Mouse (Mus musculus): Measurements from ENCODE around the gene Gm10401. TPM values are rescaled to one million over a fixed set of nuclear protein-coding genes. Genes with fewer than 3 reads are reported as not detected.

Gene Gm10401
- total RNA-seq, 1 experiment, result 5.8 TPM

DNA sequence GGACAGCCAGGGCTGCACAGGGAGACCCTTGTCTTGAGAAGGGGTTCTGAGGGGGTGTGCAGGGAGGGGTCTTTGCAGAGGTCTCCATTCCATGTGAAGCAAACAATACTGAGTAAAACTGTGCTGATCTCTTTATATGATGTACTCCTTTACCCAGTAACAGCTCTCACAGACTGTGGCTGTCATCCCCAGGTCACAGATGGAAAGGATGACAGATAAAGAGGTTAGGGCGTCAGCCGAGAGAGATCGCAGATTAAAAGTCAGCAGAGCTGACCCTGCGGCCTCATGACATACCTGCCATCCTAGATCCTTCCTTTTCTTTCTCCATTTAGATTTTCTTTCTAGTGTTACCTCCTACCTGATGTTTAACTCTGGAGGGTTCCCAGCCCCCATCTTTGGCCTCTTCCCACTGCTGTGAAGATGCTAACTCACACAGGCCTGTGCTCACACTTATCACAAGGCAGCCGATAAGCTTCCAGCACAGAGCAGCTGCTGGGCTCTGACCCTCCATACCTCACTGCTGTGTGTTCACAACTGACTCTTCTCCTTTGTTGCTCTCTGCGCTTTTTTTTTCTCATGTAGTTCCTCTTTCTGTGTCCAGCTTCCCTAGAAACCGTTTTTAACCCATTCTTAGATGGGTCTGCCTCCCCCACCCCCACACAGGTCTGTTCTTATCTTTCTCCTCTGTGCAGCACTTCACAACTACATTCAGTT, 39.4 kb downstream of the Gm10401 start:
- Histone ChIP-seq H3K9me3 (ENCODE audit: control insufficient read depth, insufficient read depth, low read depth, low read length) (no peaks in the 10 kb centered on the region), H3K36me3 (ENCODE audit: control insufficient read depth, insufficient read depth, low read length, poor library complexity, severe bottlenecking) (peaks cover 3% of the 10 kb centered on the region; the same call in 1 of the 2 replicates), H3K9ac (ENCODE audit: insufficient read depth, low read depth, low read length, poor library complexity, severe bottlenecking) (no peak overlapping the region), H3K4me3 (ENCODE audit: insufficient read depth in 1 of 2, low read depth in 1 of 2, low read length in 2 of 2, poor library complexity in 1 of 2, severe bottlenecking in 1 of 2) (no peak overlapping the region), H3K4me1 (ENCODE audit: control insufficient read depth in 2 of 2, insufficient read depth in 2 of 2, low read length in 2 of 2, poor library complexity in 1 of 2) (peaks cover 0 to 5% of the 10 kb centered on the region in 2 experiments; a peak in 1 of 4 replicates), H3K27ac (ENCODE audit: insufficient read depth, low read depth, low read length, poor library complexity, severe bottlenecking) (no peak overlapping the region)
- TF ChIP-seq ZNF384 (IDR thresholded peaks at IDR 0.05; ENCODE audit: low read depth, low read length), result no peak
- TF ChIP-seq MAFK (IDR thresholded peaks at IDR 0.05; ENCODE audit: insufficient read depth, low read depth, low read length), result no peak
- in situ Hi-C loops (cut with MboI; ENCODE audit: low sequenced_read_pairs in 2 of 2, unreplicated experiment in 2 of 2), result no loop called here
- DNase-seq (ENCODE audit: low read depth, low spot score), result no peak

- Histone ChIP-seq H3K9me3 (ENCODE audit: control insufficient read depth, insufficient read depth, low read depth, low read length) (no peaks in the 10 kb centered on the region), H3K4me1 (ENCODE audit: control insufficient read depth in 2 of 2, insufficient read depth in 2 of 2, low read length in 2 of 2, poor library complexity in 1 of 2) (peaks cover 3 to 12% of the 10 kb centered on the region in 2 experiments; a peak in 2 of 4 replicates), H3K27ac (ENCODE audit: insufficient read depth, low read depth, low read length, poor library complexity, severe bottlenecking) (no peak overlapping the region), H3K36me3 (ENCODE audit: control insufficient read depth, insufficient read depth, low read length, poor library complexity, severe bottlenecking) (no peaks in the 10 kb centered on the region), H3K4me3 (ENCODE audit: insufficient read depth in 1 of 2, low read depth in 1 of 2, low read length in 2 of 2, poor library complexity in 1 of 2, severe bottlenecking in 1 of 2) (no peak overlapping the region), H3K9ac (ENCODE audit: insufficient read depth, low read depth, low read length, poor library complexity, severe bottlenecking) (no peak overlapping the region)
- DNase-seq (ENCODE audit: low read depth, low spot score), result no peak
- in situ Hi-C loops (cut with MboI; ENCODE audit: low sequenced_read_pairs in 2 of 2, unreplicated experiment in 2 of 2), result no loop called here
- TF ChIP-seq ZNF384 (IDR thresholded peaks at IDR 0.05; ENCODE audit: low read depth, low read length) (no peak), HCFC1 (IDR thresholded peaks at IDR 0.05; ENCODE audit: borderline replicate concordance, insufficient read depth, low read length) (no peak), ZC3H11A (IDR thresholded peaks at IDR 0.05; ENCODE audit: borderline replicate concordance, low read depth, low read length) (no peak), MAFK (IDR thresholded peaks at IDR 0.05; ENCODE audit: insufficient read depth, low read depth, low read length) (no peak), CHD2 (IDR thresholded peaks at IDR 0.05; ENCODE audit: low read depth, low read length) (no peak)
Measured at GRCm38 (mm10) chr5:115057153-115057552, 40.9 kb downstream of the Gm10401 start.

DNA sequence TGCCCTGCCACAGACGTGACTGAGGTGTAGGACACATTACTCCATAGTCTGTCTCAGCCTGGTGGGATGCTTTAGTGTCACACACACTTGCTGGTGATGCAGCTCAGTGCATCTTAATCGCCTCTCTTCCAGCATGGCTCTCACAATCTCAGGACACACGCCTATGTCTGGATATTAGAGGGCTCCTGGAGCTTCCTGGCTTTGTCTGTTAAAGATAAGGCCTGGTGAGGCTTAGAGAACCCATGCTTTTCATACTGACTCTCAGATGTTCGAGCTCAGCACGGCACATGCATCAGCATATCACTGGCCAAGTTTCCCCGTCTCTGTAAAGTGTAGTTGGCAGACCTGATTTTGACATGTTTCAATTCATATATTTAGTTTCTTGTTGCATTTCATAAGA, 42.7 kb downstream of the Gm10401 start:
- no peak for DNase-seq (ENCODE audit: low read depth, low spot score)
- no peaks in the 10 kb centered on the region for H3K36me3 ChIP-seq (ENCODE audit: control insufficient read depth, insufficient read depth, low read length, poor library complexity, severe bottlenecking)
- H3K9me3 ChIP-seq (ENCODE audit: control insufficient read depth, insufficient read depth, low read depth, low read length), result no peaks in the 10 kb centered on the region
- H3K9ac ChIP-seq (ENCODE audit: insufficient read depth, low read depth, low read length, poor library complexity, severe bottlenecking), result no peak overlapping the region
- H3K4me3 ChIP-seq (ENCODE audit: insufficient read depth in 1 of 2, low read depth in 1 of 2, low read length in 2 of 2, poor library complexity in 1 of 2, severe bottlenecking in 1 of 2), result no peak overlapping the region
- peaks cover 5 to 13% of the 10 kb centered on the region in 2 experiments; a peak in 2 of 4 replicates for H3K4me1 ChIP-seq (ENCODE audit: control insufficient read depth in 2 of 2, insufficient read depth in 2 of 2, low read length in 2 of 2, poor library complexity in 1 of 2)
- H3K27ac ChIP-seq (ENCODE audit: insufficient read depth, low read depth, low read length, poor library complexity, severe bottlenecking), result no peak overlapping the region
- no peak for TF ChIP-seq ZNF384 (IDR thresholded peaks at IDR 0.05; ENCODE audit: low read depth, low read length)
- no peak for TF ChIP-seq CHD2 (IDR thresholded peaks at IDR 0.05; ENCODE audit: low read depth, low read length)
- TF ChIP-seq HCFC1 (IDR thresholded peaks at IDR 0.05; ENCODE audit: borderline replicate concordance, insufficient read depth, low read length), result no peak
- in situ Hi-C loops (cut with MboI; ENCODE audit: low sequenced_read_pairs in 2 of 2, unreplicated experiment in 2 of 2), result no loop called here

DNA sequence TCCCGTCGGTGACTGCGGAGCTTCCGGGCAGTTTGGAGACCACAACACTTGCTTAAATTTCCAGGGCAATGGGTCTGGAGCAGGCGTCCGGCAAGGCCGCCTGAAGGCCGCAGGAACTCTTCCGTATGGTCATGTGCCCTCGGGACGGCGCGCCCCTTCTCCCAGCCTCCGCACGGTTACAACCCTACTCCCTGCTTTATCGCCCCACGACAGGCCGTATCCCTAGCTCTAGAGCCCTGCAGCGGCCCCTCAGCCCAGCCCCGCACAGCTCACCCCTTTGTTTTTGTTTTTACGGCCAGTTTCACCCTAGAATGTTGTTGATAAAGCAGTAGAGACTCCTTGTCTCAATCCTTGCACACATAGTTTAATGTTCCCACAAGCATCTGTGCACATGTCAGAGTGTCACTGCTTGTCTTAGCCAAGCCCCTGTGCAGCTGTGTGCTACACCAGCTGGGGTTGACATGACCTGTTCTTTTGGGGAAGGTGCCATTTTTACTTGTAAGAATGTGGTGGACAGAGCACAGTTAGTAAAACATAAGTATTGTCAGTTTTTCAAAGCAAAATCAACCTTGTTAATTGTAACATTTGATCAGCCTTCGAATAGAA, 44.2 kb downstream of the Gm10401 start:
- no peak for TF ChIP-seq CHD2 (IDR thresholded peaks at IDR 0.05; ENCODE audit: low read depth, low read length)
- no peak for TF ChIP-seq ZC3H11A (IDR thresholded peaks at IDR 0.05; ENCODE audit: borderline replicate concordance, low read depth, low read length)
- TF ChIP-seq MAFK (IDR thresholded peaks at IDR 0.05; ENCODE audit: insufficient read depth, low read depth, low read length), result no peak
- TF ChIP-seq HCFC1 (IDR thresholded peaks at IDR 0.05; ENCODE audit: borderline replicate concordance, insufficient read depth, low read length), result no peak
- no peak for TF ChIP-seq ZNF384 (IDR thresholded peaks at IDR 0.05; ENCODE audit: low read depth, low read length)
- peaks cover 9 to 20% of the 10 kb centered on the region in 2 experiments; a peak in 3 of 4 replicates for H3K4me1 ChIP-seq (ENCODE audit: control insufficient read depth in 2 of 2, insufficient read depth in 2 of 2, low read length in 2 of 2, poor library complexity in 1 of 2)
- in situ Hi-C loops (cut with MboI; ENCODE audit: low sequenced_read_pairs in 2 of 2, unreplicated experiment in 2 of 2), result no loop called here
- H3K9ac ChIP-seq (ENCODE audit: insufficient read depth, low read depth, low read length, poor library complexity, severe bottlenecking), result no peak overlapping the region
- DNase-seq (ENCODE audit: low read depth, low spot score), result no peak
- no peaks in the 10 kb centered on the region for H3K36me3 ChIP-seq (ENCODE audit: control insufficient read depth, insufficient read depth, low read length, poor library complexity, severe bottlenecking)
- H3K27ac ChIP-seq (ENCODE audit: insufficient read depth, low read depth, low read length, poor library complexity, severe bottlenecking), result no peak overlapping the region
- no peaks in the 10 kb centered on the region for H3K9me3 ChIP-seq (ENCODE audit: control insufficient read depth, insufficient read depth, low read depth, low read length)
- H3K4me3 ChIP-seq (ENCODE audit: insufficient read depth in 1 of 2, low read depth in 1 of 2, low read length in 2 of 2, poor library complexity in 1 of 2, severe bottlenecking in 1 of 2), result no peak overlapping the region

All from ES-E14 (cell line).